ENCODE assay signal across 17 mouse cellular contexts in genomic region chr12:19876186-19876585, GRCm38 (mm10).
DNase-seq lines count a peak whose midpoint lies in the region.
"Had no signal": no experiment of that assay in that cellular context is flagged by ENCODE, and none has a peak within 500 bp of the region (broad histone marks: within the 10 kb centered on the region; RNA-seq: fewer than 3 reads in every experiment).

No protein-coding gene starts in this region.

- peak; percentile 70 for DNase-seq in heart, adult 11 months
- DNase-seq in heart, postnatal 36 days, result no peak
- DNase-seq in ES-CJ7 (ENCODE audit: low read depth, low spot score), result peak; percentile 35
- peak; percentile 34 for DNase-seq in R1 (ENCODE audit: low read depth, low spot score)
- DNase-seq in adrenal gland, postnatal 36 days, result no peak
- DNase-seq in frontal cortex, postnatal 25 days (ENCODE audit: low spot score in 2 of 2), result no peak
- DNase-seq in gastrocnemius, postnatal 4 days (ENCODE audit: low spot score in 2 of 2), result no peak
- DNase-seq: adrenal gland, adult 8-10 months; adrenal gland, postnatal 14 days; B cell, adult 2 months; cerebellum, adult 11 months; cerebellum, adult 18-20 months; cerebellum, adult 8-10 months; cerebellum, adult 9-11 months; cerebellum, postnatal 14 days; cerebellum, postnatal 36 days; embryo, embryonic 11 days had no signal

- intact Hi-C loops in heart, postnatal 36 days (cut with DNase I), result no loop called here

Comparison
In these comparisons a context has a peak if more than half of its experiments do, and no peak if none do; other contexts are left out.
1. DNase-seq: peak in heart, adult 11 months (single experiment), ES-CJ7 (single experiment) and R1 (single experiment); none in heart, postnatal 36 days (0 of 2), adrenal gland, postnatal 36 days (0 of 2), frontal cortex, postnatal 25 days (0 of 2) and gastrocnemius, postnatal 4 days (0 of 2).